Mouse (Mus musculus) midbrain, embryonic 16.5 days (tissue): ENCODE measurements around the gene Depdc1b. TPM values are rescaled to one million over a fixed set of nuclear protein-coding genes. Genes with fewer than 3 reads are reported as not detected.

ENCODE experiments used
- polyA plus RNA-seq: library from polyadenylated mRNA; unstranded; fragments of >200 nt; fragmentation: Nextera tagmentation; extraction: Ambion mirVana; gene quantifications from 2 replicates; pipeline ENCODE4 v1.2.1, GENCODE M21; 2015

Gene Depdc1b
- polyA plus RNA-seq, 1 experiment from 2014 or later = 1.8 TPM

Other genes with a start within 250 kb of the Depdc1b start
- 68.5 TPM in 2 replicates for gene Ndufaf2, start 157.7 kb upstream of the Depdc1b start, polyA plus RNA-seq
- gene Ercc8, start 157.6 kb upstream of the Depdc1b start, polyA plus RNA-seq = 32.0 and 33.6 TPM in 2 replicates
- 1.9 and 2.3 TPM in 2 replicates for gene Elovl7, start 101.9 kb upstream of the Depdc1b start, polyA plus RNA-seq
- 21.8 and 22.6 TPM in 2 replicates for gene Pde4d, start 133.6 kb downstream of the Depdc1b start, polyA plus RNA-seq